Mouse (Mus musculus): ENCODE data around the gene Defa23. TPM values are rescaled to one million over a fixed set of nuclear protein-coding genes. Genes with fewer than 3 reads are reported as not detected.
"Not testable (repeated sequence)": the region's sequence is repeated elsewhere in the genome, so short reads cannot be mapped to it uniquely, and the experiment has no call there.

Gene Defa23
- not detected in 2 replicates for polyA plus RNA-seq (2014; fragmentation: Nextera tagmentation; extraction: Ambion mirVana)

DNA sequence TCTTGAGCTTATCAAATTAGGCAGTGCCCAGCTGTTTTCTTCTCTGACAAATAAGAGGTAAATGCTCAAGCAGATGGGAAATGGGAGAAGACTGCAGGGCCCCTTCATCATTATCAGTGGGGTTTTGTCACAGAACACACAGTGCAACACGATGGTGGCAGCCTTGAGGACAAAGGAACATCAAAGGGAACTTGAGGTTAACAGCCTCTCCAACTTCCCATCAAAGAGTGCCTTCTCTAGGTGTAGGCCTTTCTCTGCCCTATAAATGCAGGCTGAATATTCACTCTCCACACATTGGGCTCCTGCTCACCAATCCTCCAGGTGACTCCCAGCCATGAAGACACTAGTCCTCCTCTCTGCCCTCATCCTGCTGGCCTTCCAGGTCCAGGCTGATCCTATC lies at the start of gene Defa23:
Defa23 (plus strand) TSS at position 301 of the 400 bp plus-strand sequence.
- H3K9me3 ChIP-seq (ENCODE audit: control insufficient read depth, low read length); H3K4me3 ChIP-seq (ENCODE audit: control insufficient read depth in 1 of 2, insufficient read depth in 1 of 2, low read depth in 1 of 2, low read length in 2 of 2); H3K4me2 ChIP-seq (ENCODE audit: low read length); H3K9ac ChIP-seq (ENCODE audit: low read length); H3K36me3 ChIP-seq (ENCODE audit: control insufficient read depth, insufficient read depth, low read length); ATAC-seq (ENCODE audit: insufficient number of reproducible peaks, insufficient read depth, low FRiP score, low read depth); H3K27me3 ChIP-seq (ENCODE audit: control insufficient read depth, insufficient read depth, low read length); H3K4me1 ChIP-seq (ENCODE audit: control insufficient read depth in 2 of 2, insufficient read depth in 2 of 2, low read length in 2 of 2); H3K27ac ChIP-seq (replicated peaks in 1 of 2; ENCODE audit: control insufficient read depth in 1 of 2, insufficient read depth in 1 of 2, low read depth in 2 of 2, low read length in 2 of 2): not testable (repeated sequence)
- WGBS: no CpG with 5 or more reads among the region's 1 CpGs

DNA sequence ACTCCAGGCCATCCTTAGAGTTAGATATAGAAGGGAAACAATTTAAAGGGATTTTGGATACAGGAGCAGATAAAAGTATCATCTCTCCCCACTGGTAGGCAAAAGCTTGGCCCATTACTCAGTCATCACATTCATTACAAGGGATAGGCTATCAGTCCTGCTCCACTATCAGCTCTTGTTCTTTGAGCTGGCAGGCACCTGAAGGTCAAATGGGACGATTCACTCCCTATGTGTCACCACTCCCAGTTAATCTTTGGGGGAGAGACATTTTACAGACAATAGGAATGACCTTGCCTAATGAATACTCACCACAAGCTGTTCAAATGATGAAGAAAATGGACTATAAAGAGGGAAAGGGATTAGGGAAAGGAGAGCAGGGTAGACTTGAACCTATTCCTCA lies 48.0 kb upstream of the Defa23 start:
- no peak for ATAC-seq (ENCODE audit: insufficient number of reproducible peaks, insufficient read depth, low FRiP score, low read depth)
- H3K27me3 ChIP-seq (ENCODE audit: control insufficient read depth, insufficient read depth, low read length): no peaks in the 10 kb centered on the region
- H3K36me3 ChIP-seq (ENCODE audit: control insufficient read depth, insufficient read depth, low read length): no peaks in the 10 kb centered on the region
- H3K4me2 ChIP-seq (ENCODE audit: low read length): no peak overlapping the region
- H3K27ac ChIP-seq (replicated peaks in 1 of 2; ENCODE audit: control insufficient read depth in 1 of 2, insufficient read depth in 1 of 2, low read depth in 2 of 2, low read length in 2 of 2): no peak overlapping the region
- H3K4me3 ChIP-seq (ENCODE audit: control insufficient read depth in 1 of 2, insufficient read depth in 1 of 2, low read depth in 1 of 2, low read length in 2 of 2): no peak overlapping the region
- no peak overlapping the region for H3K9ac ChIP-seq (ENCODE audit: low read length)
- H3K4me1 ChIP-seq (ENCODE audit: control insufficient read depth in 2 of 2, insufficient read depth in 2 of 2, low read length in 2 of 2): no peaks in the 10 kb centered on the region
- H3K9me3 ChIP-seq (ENCODE audit: control insufficient read depth, low read length): 0 out of 2 replicates have a peak, but pooled peaks cover 5% of the 10 kb centered on the region
- WGBS: 21% methylated on average over 1 of the region's 1 CpGs

DNA sequence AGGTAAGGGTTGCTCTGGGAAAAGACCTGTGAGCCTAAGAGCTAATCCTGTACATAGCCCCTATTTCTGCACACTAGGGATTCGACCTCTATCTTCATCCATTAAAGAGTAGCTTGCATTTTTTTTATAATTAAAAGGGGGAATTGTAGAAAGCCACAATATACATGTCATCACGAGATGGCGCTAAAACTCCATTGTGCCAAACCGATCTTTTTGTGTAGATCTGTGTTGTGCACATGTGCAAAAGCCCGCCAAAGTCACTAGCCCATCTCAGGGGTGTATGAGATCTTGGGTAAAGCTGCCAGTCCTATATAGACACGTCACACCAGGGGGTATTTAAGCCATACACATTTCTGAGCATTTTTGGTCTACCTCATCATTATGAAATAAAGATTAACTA lies 46.3 kb upstream of the Defa23 start:
- not testable (repeated sequence) for H3K4me2 ChIP-seq (ENCODE audit: low read length); H3K27ac ChIP-seq (replicated peaks in 1 of 2; ENCODE audit: control insufficient read depth in 1 of 2, insufficient read depth in 1 of 2, low read depth in 2 of 2, low read length in 2 of 2); H3K27me3 ChIP-seq (ENCODE audit: control insufficient read depth, insufficient read depth, low read length); H3K4me1 ChIP-seq (ENCODE audit: control insufficient read depth in 2 of 2, insufficient read depth in 2 of 2, low read length in 2 of 2); H3K4me3 ChIP-seq (ENCODE audit: control insufficient read depth in 1 of 2, insufficient read depth in 1 of 2, low read depth in 1 of 2, low read length in 2 of 2); H3K9me3 ChIP-seq (ENCODE audit: control insufficient read depth, low read length); H3K9ac ChIP-seq (ENCODE audit: low read length); H3K36me3 ChIP-seq (ENCODE audit: control insufficient read depth, insufficient read depth, low read length); ATAC-seq (ENCODE audit: insufficient number of reproducible peaks, insufficient read depth, low FRiP score, low read depth)
- WGBS: 36% methylated on average over 6 of the region's 6 CpGs

DNA sequence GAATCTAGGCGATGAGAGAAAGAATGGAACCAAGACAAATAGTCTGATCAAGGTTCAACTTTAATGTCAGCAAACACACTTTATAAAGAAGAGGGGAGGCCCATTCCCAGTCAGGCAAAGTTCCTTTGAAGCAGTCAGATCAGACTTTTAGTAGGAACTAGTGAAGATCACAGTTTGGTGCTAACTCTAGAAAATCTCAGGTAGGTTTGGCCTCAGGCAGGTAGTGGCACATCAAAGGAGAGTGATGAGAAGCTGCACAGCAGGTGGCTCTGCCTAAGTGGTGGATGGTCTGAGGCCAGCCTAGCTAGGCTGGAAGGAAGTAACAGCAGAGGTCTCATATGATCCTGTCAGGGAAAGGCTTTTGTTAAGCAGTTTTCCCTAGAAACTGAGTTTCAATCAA lies 44.3 kb upstream of the Defa23 start:
- not testable (repeated sequence) for H3K9me3 ChIP-seq (ENCODE audit: control insufficient read depth, low read length); ATAC-seq (ENCODE audit: insufficient number of reproducible peaks, insufficient read depth, low FRiP score, low read depth); H3K9ac ChIP-seq (ENCODE audit: low read length); H3K36me3 ChIP-seq (ENCODE audit: control insufficient read depth, insufficient read depth, low read length); H3K27ac ChIP-seq (replicated peaks in 1 of 2; ENCODE audit: control insufficient read depth in 1 of 2, insufficient read depth in 1 of 2, low read depth in 2 of 2, low read length in 2 of 2); H3K4me3 ChIP-seq (ENCODE audit: control insufficient read depth in 1 of 2, insufficient read depth in 1 of 2, low read depth in 1 of 2, low read length in 2 of 2); H3K27me3 ChIP-seq (ENCODE audit: control insufficient read depth, insufficient read depth, low read length); H3K4me1 ChIP-seq (ENCODE audit: control insufficient read depth in 2 of 2, insufficient read depth in 2 of 2, low read length in 2 of 2); H3K4me2 ChIP-seq (ENCODE audit: low read length)
- 55% methylated on average over 1 of the region's 1 CpGs for WGBS

DNA sequence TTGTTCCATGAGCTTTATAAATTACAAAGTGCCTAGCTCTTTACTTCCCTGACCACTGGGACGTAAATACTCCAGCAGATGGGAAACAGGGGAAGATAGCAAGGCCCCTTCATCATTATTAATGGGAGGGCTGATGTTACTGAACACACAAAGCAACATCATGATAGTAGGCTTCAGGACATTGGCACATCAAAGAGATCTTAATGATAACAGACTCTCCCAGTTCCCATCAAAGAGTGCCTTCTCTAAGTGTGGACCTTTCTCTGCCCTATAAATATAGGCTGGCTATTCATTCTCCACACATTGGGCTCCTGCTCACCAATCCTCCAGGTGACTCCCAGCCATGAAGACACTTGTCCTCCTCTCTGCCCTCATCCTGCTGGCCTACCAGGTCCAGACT lies 29.6 kb upstream of the Defa23 start, which contains the start of gene Defa21:
Defa21 (plus strand) TSS at position 301 of the 400 bp plus-strand sequence.
- not testable (repeated sequence) for H3K4me2 ChIP-seq (ENCODE audit: low read length); H3K4me3 ChIP-seq (ENCODE audit: control insufficient read depth in 1 of 2, insufficient read depth in 1 of 2, low read depth in 1 of 2, low read length in 2 of 2); H3K36me3 ChIP-seq (ENCODE audit: control insufficient read depth, insufficient read depth, low read length); H3K4me1 ChIP-seq (ENCODE audit: control insufficient read depth in 2 of 2, insufficient read depth in 2 of 2, low read length in 2 of 2); H3K27ac ChIP-seq (replicated peaks in 1 of 2; ENCODE audit: control insufficient read depth in 1 of 2, insufficient read depth in 1 of 2, low read depth in 2 of 2, low read length in 2 of 2); ATAC-seq (ENCODE audit: insufficient number of reproducible peaks, insufficient read depth, low FRiP score, low read depth); H3K9me3 ChIP-seq (ENCODE audit: control insufficient read depth, low read length); H3K27me3 ChIP-seq (ENCODE audit: control insufficient read depth, insufficient read depth, low read length); H3K9ac ChIP-seq (ENCODE audit: low read length)
- WGBS: no CpG with 5 or more reads among the region's 1 CpGs

DNA sequence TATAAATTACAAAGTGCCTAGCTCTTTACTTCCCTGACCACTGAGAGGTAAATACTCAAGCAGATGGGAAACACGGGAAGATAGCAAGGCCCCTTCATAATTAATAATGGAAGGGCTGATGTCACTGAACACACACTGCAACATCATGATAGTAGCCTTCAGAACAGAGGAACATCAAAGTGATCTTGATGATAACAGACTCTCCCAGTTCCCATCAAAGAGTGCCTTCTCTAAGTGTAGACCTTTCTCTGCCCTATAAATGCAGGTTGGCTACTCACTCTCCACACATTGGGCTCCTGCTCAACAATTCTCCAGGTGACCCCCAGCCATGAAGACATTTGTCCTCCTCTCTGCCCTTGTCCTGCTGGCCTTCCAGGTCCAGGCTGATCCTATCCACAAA lies 9.9 kb downstream of the Defa23 start, which contains the start of gene Defa35:
Defa35 (plus strand) TSS at position 301 of the 400 bp plus-strand sequence.
- not testable (repeated sequence) for H3K4me3 ChIP-seq (ENCODE audit: control insufficient read depth in 1 of 2, insufficient read depth in 1 of 2, low read depth in 1 of 2, low read length in 2 of 2); H3K36me3 ChIP-seq (ENCODE audit: control insufficient read depth, insufficient read depth, low read length); H3K4me2 ChIP-seq (ENCODE audit: low read length); H3K27me3 ChIP-seq (ENCODE audit: control insufficient read depth, insufficient read depth, low read length); ATAC-seq (ENCODE audit: insufficient number of reproducible peaks, insufficient read depth, low FRiP score, low read depth); H3K9ac ChIP-seq (ENCODE audit: low read length); H3K4me1 ChIP-seq (ENCODE audit: control insufficient read depth in 2 of 2, insufficient read depth in 2 of 2, low read length in 2 of 2); H3K9me3 ChIP-seq (ENCODE audit: control insufficient read depth, low read length); H3K27ac ChIP-seq (replicated peaks in 1 of 2; ENCODE audit: control insufficient read depth in 1 of 2, insufficient read depth in 1 of 2, low read depth in 2 of 2, low read length in 2 of 2)
- 76% methylated on average over 1 of the region's 1 CpGs for WGBS

DNA sequence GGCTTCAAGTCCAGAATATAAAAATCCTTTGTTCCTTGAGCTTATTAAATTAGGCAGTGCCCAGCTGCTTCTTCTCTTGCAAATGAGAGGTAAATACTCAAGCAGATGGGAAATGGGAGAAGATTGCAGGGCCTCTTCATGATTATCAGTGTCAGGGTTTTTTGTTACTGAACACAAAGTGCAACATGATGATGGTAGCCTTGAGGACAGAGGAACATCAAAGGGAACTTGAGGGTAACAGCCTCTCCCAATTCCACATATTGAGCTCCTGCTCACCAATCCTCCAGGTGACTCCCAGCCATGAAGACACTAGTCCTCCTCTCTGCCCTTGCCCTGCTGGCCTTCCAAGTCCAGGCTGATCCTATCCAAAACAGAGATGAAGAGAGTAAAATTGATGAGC lies 29.3 kb downstream of the Defa23 start, which contains the start of gene Defa25:
Defa25 (plus strand) TSS at position 301 of the 400 bp plus-strand sequence.
- not testable (repeated sequence) for H3K27me3 ChIP-seq (ENCODE audit: control insufficient read depth, insufficient read depth, low read length); H3K9ac ChIP-seq (ENCODE audit: low read length); H3K4me1 ChIP-seq (ENCODE audit: control insufficient read depth in 2 of 2, insufficient read depth in 2 of 2, low read length in 2 of 2); ATAC-seq (ENCODE audit: insufficient number of reproducible peaks, insufficient read depth, low FRiP score, low read depth); H3K4me2 ChIP-seq (ENCODE audit: low read length); H3K36me3 ChIP-seq (ENCODE audit: control insufficient read depth, insufficient read depth, low read length); H3K9me3 ChIP-seq (ENCODE audit: control insufficient read depth, low read length); H3K4me3 ChIP-seq (ENCODE audit: control insufficient read depth in 1 of 2, insufficient read depth in 1 of 2, low read depth in 1 of 2, low read length in 2 of 2); H3K27ac ChIP-seq (replicated peaks in 1 of 2; ENCODE audit: control insufficient read depth in 1 of 2, insufficient read depth in 1 of 2, low read depth in 2 of 2, low read length in 2 of 2)

DNA sequence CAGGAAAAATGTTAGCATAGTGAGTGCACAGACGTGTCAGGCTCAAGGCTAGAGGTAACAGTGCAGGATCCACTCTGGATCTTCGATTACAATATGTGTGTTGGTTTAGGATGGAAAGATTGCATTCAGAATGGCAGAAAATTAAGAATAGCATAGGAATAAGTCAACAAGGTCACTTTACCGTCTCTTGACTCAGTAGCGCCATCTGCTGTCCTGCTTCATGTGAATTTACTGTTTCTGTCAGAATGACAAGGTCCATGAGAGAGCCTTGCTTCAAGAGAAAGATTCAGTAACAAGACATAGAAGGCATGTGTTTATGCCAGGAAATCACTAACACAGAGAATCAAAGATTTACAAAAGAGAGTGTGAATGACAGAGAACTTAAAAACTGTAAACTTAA lies 38.3 kb downstream of the Defa23 start:
- Histone ChIP-seq H3K4me1 (ENCODE audit: control insufficient read depth in 2 of 2, insufficient read depth in 2 of 2, low read length in 2 of 2) (no peaks in the 10 kb centered on the region), H3K27me3 (ENCODE audit: control insufficient read depth, insufficient read depth, low read length) (no peaks in the 10 kb centered on the region), H3K9me3 (ENCODE audit: control insufficient read depth, low read length) (no peaks in the 10 kb centered on the region), H3K4me2 (ENCODE audit: low read length) (no peak overlapping the region), H3K9ac (ENCODE audit: low read length) (no peak overlapping the region), H3K36me3 (ENCODE audit: control insufficient read depth, insufficient read depth, low read length) (no peaks in the 10 kb centered on the region), H3K4me3 (ENCODE audit: control insufficient read depth in 1 of 2, insufficient read depth in 1 of 2, low read depth in 1 of 2, low read length in 2 of 2) (no peak overlapping the region), H3K27ac (replicated peaks in 1 of 2; ENCODE audit: control insufficient read depth in 1 of 2, insufficient read depth in 1 of 2, low read depth in 2 of 2, low read length in 2 of 2) (no peak overlapping the region)
- 35% methylated on average over 4 of the region's 4 CpGs for WGBS
- ATAC-seq (ENCODE audit: insufficient number of reproducible peaks, insufficient read depth, low FRiP score, low read depth): no peak

All from heart, embryonic 14.5 days (tissue).